ENCODE assay signal across 21 mouse cellular contexts in genomic region chr12:91692991-91693390, GRCm38 (mm10).
"Had no signal": no experiment of that assay in that cellular context is flagged by ENCODE, and none has a peak within 500 bp of the region (broad histone marks: within the 10 kb centered on the region; RNA-seq: fewer than 3 reads in every experiment).

No protein-coding gene starts in this region.

- H3K27me3 ChIP-seq: intestine, embryonic 15.5 days; limb, embryonic 13.5 days; liver, embryonic 13.5 days; midbrain, embryonic 13.5 days; neural tube, embryonic 13.5 days had no signal

- H3K9me3 ChIP-seq: intestine, embryonic 15.5 days; limb, embryonic 13.5 days; liver, embryonic 13.5 days; midbrain, embryonic 10.5 days; midbrain, embryonic 13.5 days; neural tube, embryonic 13.5 days had no signal

- H3K36me3 ChIP-seq: intestine, embryonic 15.5 days; limb, embryonic 13.5 days; midbrain, embryonic 13.5 days; neural tube, embryonic 13.5 days had no signal

- H3K27ac ChIP-seq: intestine, embryonic 15.5 days; kidney, postnatal 0 days; limb, embryonic 13.5 days; liver, embryonic 13.5 days; macrophage; midbrain, embryonic 10.5 days; midbrain, embryonic 13.5 days; neural tube, embryonic 13.5 days had no signal

- ATAC-seq: intestine, embryonic 15.5 days; lung, postnatal 0 days; midbrain, embryonic 13.5 days; midbrain, embryonic 16.5 days had no signal

- DNase-seq: kidney, adult 11 months; kidney, adult 9 months; kidney, postnatal 25 days; left cerebral cortex, postnatal 4 days; liver, embryonic 13.5 days; retina, postnatal 1 day; right cerebral cortex, postnatal 25 days; spleen, adult 18-20 months; thymus, adult 18-20 months; thymus, postnatal 14 days had no signal

- H3K4me2 ChIP-seq: intestine, embryonic 15.5 days; limb, embryonic 13.5 days; liver, embryonic 13.5 days; lung, embryonic 14.5 days; midbrain, embryonic 13.5 days; neural tube, embryonic 13.5 days had no signal

- H3K9ac ChIP-seq: intestine, embryonic 15.5 days; limb, embryonic 13.5 days; liver, embryonic 13.5 days; lung, embryonic 14.5 days; midbrain, embryonic 13.5 days; neural tube, embryonic 13.5 days had no signal

- H3K4me1 ChIP-seq: intestine, embryonic 15.5 days had no signal

- H3K4me3 ChIP-seq: intestine, embryonic 15.5 days; limb, embryonic 13.5 days; liver, embryonic 13.5 days; midbrain, embryonic 10.5 days; midbrain, embryonic 13.5 days; myocyte; neural tube, embryonic 13.5 days had no signal
